Mouse (Mus musculus) embryonic stem cell, embryonic (primary cell): ENCODE measurements at regions not wholly inside any gene's neighbourhood (a gene's known extent, or its start where the extent isn't known, plus 50 kb on each side); places are given as distances from the start of the nearest gene placed in this dataset.

Source experiments
- CTCF ChIA-PET, 4 experiments: fragments of 300-600 bp in 2 of 4; fragments of 350-600 bp in 2 of 4; sonication (Branson Sonifier 250); formaldehyde crosslinking; loops; one replicate each; lab custom pipeline; 2022; ENCODE audit warnings: inconsistent platforms in 2 of 4; lab: Charles Lee
- POLR2A ChIA-PET, 4 experiments: fragments of 300-600 bp in 2 of 4; fragments of 350-600 bp in 2 of 4; sonication (Branson Sonifier 250); formaldehyde crosslinking; loops; one replicate each; lab custom pipeline; 2022; ENCODE audit warnings: antibody characterized with exemption in 4 of 4, inconsistent platforms in 1 of 4; lab: Charles Lee

GRCm38 (mm10) chr14:89477755-89478154, 1006.6 kb upstream of the Pcdh20 start:
- ChIA-PET CTCF (interaction anchor here in 1 of 4 experiments (0.6 kb wide), 1 partner anchor 38 kb away, joined by 7 read pairs; no protein-coding TSS in a partner anchor), POLR2A (no interaction called here)
